Mouse (Mus musculus) myocyte (in vitro differentiated cells): Measurements from ENCODE around the gene Pck1.

ENCODE experiments used
- E2F4 ChIP-seq: IDR thresholded peaks from one replicate; pipeline ENCODE4 v1.6.1; 2011; ENCODE audit warnings: mild to moderate bottlenecking, control low read depth, moderate library complexity; ENCODE audit not compliant: insufficient read depth
- MAX ChIP-seq: IDR thresholded peaks from one replicate; pipeline ENCODE4 v1.6.1; 2011; ENCODE audit warnings: low read depth, mild to moderate bottlenecking, control low read depth
- MYOG ChIP-seq, 3 experiments: IDR thresholded peaks; one replicate each; pipeline ENCODE4 v1.6.1; 2011; ENCODE audit warnings: control low read depth in 2 of 3, low read depth in 2 of 3, mild to moderate bottlenecking in 2 of 3; ENCODE audit not compliant: insufficient read length in 2 of 3, control insufficient read depth in 1 of 3, insufficient read depth in 1 of 3
- POLR2A ChIP-seq: IDR thresholded peaks from one replicate; pipeline ENCODE4 v1.6.1; 2011; ENCODE audit warnings: low read depth, mild to moderate bottlenecking, control low read depth, moderate library complexity; ENCODE audit not compliant: insufficient read length
- POLR2AphosphoS2 ChIP-seq: IDR thresholded peaks from one replicate; pipeline ENCODE4 v1.6.1; 2011; ENCODE audit warnings: low read depth, control low read depth; ENCODE audit not compliant: insufficient read length
- REST ChIP-seq: IDR thresholded peaks from one replicate; pipeline ENCODE4 v1.6.1; 2011; ENCODE audit warnings: mild to moderate bottlenecking, control low read depth, moderate library complexity; ENCODE audit not compliant: insufficient read depth, insufficient read length
- SRF ChIP-seq: IDR thresholded peaks from one replicate; pipeline ENCODE4 v1.6.1; 2011; ENCODE audit warnings: low read depth; ENCODE audit not compliant: control insufficient read depth, insufficient read length
- TCF12 ChIP-seq: IDR thresholded peaks from one replicate; pipeline ENCODE4 v1.6.1; 2011; ENCODE audit warnings: mild to moderate bottlenecking, control low read depth; ENCODE audit not compliant: poor library complexity, insufficient read depth, severe bottlenecking
- TCF3 ChIP-seq: IDR thresholded peaks from one replicate; pipeline ENCODE4 v1.6.1; 2011; ENCODE audit warnings: low read depth, control low read depth; ENCODE audit not compliant: insufficient read length
- USF1 ChIP-seq: IDR thresholded peaks from one replicate; pipeline ENCODE4 v1.6.1; 2011; ENCODE audit warnings: low read depth, mild to moderate bottlenecking, control low read depth, moderate library complexity

DNA sequence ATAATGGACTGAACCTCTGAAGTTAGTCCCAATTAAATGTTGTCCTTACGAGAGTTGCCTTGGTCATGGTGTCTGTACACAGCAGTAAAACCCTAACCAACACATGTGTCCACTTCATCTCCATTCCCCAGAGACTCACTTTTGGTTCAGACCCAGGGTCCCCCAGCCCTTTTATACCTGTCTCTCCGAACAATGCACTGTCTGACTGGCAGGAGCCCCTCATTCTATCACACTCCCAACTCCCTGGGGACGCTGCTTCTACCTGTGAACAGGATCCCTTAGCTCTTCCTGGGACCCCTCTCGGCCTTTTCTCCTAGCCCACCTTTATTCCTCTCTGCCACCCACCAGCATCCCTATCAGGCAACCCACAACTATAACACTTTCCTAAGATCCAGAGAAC is 41.9 kb downstream of the Pck1 start:
- no peak for TF ChIP-seq TCF3
- no peak for TF ChIP-seq POLR2AphosphoS2
- TF ChIP-seq POLR2A, result no peak
- TF ChIP-seq USF1, result no peak
- no peak for TF ChIP-seq MAX
- TF ChIP-seq E2F4, result no peak
- no peak for TF ChIP-seq TCF12
- no peak for TF ChIP-seq SRF
- TF ChIP-seq MYOG (IDR thresholded peaks at IDR 0.05; ENCODE audit: control insufficient read depth in 1 of 3, insufficient read depth in 1 of 3, insufficient read length in 2 of 3, low read depth in 2 of 3), result no peak
- no peak for TF ChIP-seq REST
